Mouse (Mus musculus) heart, postnatal 0 days (tissue): ENCODE measurements at regions not wholly inside any gene's neighbourhood (a gene's known extent, or its start where the extent isn't known, plus 50 kb on each side); places are given as distances from the start of the nearest gene placed in this dataset.

Experiments
- CTCF ChIP-seq: IDR thresholded peaks from 2 replicates; pipeline ENCODE4 v1.5.1; 2016; ENCODE audit warnings: antibody characterized with exemption, control low read depth, low read depth
- EP300 ChIP-seq: IDR thresholded peaks from 2 replicates; pipeline ENCODE4 v1.6.1; 2016; ENCODE audit warnings: antibody characterized with exemption, low read depth

DNA sequence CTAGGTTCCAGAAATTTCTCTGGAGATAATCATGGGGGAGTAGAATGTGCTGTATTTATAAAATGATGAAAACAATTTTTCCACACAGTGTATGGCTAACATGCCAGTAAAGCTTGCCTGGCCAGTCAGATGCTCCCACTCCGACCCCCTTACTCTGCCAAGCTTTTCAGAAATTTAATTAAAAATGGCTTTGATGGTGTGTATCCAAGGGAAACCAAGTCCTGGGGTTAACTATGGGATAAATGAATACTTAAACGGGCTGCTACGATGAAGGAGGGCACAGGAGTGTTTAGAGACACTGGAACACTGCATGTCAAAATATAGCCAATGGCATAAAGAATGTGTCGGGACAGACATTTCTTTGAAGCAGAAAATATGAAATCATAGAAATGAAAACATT, 108.7 kb downstream of the Kdr start:
- TF ChIP-seq CTCF (no peak), EP300 (no peak)
